Mouse (Mus musculus) mature B cell (primary cell): Measurements from ENCODE around the gene Tirap.

Experiments
- in situ Hi-C: fragments of 300-500 bp; cut with MboI; formaldehyde crosslinking; loops from 2 replicates; pipeline ENCODE4 v1.14.3; 2019

Tirap gene

DNA sequence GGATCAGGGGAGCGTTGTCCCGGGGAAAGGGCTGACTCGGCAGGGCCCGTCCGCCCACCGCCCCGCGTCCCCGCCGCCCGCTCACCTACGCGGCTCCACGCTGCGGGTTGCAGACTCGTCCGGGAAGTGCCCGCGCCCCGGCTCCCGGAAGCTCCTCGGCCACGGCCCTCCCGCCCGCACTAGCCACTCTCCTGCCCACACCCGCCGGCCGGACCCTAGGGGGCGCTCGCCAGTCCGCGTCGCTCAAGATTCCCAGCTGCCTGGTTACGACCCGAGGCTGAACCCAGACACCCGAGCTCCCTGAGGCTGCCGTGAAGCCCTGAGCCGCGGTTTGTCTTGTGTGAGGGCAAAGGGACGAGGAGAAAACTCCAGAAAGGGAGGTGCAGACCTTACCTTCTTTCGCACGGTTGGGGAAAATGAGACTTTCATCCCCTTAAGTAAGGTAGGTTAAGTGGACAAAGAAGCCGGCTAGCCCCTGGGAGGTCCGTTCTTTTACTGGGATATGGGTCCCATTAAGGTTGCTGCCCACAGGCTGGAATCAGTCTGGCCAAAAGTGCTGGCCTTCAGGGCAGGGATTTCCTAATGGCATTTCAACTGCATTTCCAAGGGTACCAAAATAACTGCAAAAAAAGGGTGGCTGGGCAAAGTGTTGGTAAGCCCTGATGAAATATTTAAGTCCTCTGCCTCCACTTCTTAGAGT lies at the start of gene Tirap, which contains the start of gene Srpr:
TSS of gene Tirap (minus strand) at position 520 of the 700 bp plus-strand sequence.
TSS of gene Srpr (plus strand) at position 404 of the 700 bp plus-strand sequence.
- in situ Hi-C loops = no loop called here

DNA sequence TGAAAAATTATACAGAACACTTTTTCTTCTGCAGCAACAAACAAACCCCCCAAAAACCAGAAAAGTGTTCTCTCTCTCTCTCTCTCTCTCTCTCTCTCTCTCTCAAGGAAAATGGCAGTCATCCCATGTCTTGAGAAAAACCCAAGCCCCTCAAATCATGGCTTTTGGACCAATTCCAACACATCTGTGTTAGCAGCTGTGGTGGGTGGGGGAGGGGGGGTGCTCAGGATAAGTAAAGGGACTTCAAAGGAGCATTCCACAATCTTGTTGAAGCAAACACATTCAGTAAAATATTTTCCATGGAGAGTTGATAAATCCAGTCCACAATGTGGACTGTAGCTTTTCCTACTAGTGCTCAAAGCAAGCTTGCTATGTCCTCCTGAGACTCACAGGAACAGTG lies 49.4 kb upstream of the Tirap start:
- in situ Hi-C loops = no loop called here

DNA sequence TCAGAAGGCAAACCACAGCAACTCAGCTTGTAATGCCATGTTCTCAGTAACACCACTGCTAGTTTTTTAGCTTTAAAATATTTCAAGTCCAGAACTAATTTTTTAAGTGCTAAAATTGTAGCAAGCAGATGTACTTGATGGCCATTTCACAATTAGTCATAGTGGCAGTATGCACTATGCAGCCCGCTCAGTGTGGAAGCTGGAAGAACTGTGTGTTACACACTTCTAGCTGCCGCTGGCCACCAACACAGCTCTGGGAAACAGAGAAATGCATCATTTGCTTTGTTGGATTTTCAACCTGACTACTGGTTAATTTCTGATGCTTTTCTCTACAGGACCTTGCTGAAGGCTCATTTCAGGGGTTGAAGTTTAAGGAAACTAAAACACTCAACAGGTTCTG lies 47.3 kb upstream of the Tirap start:
- in situ Hi-C loops = no loop called here

DNA sequence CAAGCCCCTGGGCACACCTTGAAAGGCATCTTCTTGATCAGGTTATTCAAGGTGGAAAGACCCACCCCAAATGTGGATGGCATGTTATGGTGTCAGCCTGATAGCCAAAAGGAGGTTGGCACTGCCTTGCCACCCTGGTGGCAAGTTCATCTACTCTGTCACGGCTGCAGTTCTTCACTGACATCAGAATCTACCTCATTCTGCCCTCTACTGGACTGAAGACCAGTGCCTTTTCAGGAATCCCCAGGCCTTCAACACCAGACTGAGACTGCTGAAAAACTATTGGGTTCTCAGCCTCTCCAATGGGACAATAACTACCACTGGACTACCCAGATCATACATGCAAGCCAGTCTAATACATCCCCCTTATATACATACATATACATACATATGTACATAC lies 39.6 kb upstream of the Tirap start:
- in situ Hi-C loops = no loop called here

DNA sequence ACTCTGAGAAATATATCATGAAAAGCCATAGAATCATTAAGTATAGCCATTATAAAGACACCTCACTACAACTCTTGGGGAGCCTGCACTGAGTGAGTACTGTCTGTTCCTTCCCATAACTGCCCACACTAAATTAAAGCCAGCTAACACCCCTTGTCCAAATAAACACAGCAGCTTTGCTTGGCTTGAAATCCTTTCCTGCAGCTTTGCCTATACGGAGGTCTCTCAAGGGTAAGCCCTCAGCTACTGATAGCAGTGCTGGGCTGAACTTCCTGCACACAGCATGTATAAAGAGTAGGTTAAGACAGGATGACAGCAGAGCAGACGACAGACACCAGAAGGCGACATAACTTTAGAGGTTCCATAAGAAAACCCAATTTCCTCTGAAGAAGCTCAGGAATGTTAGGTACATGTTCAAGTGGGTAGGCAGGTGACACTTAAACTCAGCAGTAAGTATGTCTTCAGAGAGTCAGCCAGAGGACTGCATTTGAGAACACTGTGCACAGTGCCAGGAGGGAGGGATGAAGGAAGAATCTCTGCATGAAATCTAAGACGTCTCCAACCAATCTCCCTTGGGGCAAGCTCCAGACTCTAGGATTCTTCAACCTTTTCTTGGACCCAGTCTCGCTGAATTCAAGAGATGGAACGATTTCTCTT lies 39.0 kb upstream of the Tirap start:
- in situ Hi-C loops = no loop called here

DNA sequence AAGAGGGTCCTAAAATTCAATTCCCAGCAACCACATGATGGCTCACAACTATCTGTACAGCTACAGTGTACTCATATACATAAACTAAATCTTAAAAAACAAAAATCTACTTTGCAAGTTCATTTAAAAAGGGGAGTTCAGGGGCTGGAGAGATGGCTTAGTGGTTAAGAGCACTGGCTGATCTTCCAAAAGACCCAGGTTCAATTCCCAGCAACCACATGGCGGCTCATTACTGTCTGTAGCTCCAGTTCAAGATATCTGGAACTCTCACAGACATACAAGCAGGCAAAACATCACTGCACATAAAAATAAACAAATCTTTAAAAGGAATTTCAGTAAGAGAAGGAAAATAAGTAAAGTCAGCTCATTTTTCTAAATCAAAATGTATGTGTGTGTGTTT lies 38.3 kb upstream of the Tirap start:
- in situ Hi-C loops = no loop called here

DNA sequence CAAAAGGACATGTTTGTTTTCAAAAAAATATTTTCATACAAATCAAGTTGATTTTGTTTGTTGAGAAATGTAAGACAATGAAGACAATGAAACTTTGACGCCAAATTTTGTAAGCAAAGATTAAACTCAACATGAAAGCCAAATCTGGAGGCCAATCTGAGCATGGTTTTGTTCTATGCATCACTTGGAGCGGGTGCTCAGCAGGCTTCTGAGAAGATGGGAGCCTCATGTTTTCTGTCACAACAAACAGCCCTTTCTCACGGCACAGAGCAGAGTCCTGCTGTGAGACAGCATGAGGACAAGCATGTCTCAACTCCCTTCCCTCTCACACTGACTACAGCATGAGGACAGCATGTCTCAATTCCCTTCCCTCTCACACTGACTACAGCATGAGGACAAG lies 35.9 kb upstream of the Tirap start:
- in situ Hi-C loops = no loop called here

DNA sequence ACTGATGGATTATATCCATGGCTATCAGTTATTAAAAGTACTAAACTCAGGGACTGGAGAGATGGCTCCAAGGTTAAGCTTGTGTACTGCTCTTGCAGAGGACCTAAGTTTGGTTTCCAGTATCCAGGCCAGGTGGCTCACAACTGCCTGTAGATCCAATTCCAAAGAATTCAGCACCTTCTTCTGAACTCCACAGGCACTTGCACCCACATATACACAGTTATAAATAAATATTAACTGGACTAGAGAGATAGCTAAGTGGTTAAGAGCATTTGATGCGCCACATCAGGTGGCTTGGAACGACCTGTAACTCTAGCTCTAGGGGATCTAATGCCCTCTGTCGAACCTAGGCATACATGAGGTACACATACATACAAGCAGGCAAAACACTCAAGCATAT lies 28.6 kb upstream of the Tirap start:
- in situ Hi-C loops = no loop called here

DNA sequence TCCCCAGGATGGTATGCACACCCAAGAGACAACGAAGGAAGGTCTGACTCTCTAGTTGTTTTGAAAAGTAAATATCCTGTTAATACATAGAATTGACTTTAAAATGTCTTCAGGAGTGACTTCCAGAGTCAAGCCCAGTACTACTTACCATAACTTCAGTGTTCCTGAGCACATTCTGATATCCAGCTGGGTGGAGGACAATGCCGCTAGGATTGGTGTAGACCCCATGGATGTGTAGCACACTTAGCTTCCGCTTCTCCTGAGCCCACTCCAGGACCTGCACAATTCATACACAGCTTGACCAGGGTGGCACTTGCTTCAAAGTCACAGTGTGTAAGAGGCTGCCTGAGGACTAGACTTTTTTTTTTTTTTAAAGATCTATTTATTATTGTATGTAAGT lies 23.4 kb upstream of the Tirap start:
- in situ Hi-C loops = no loop called here

DNA sequence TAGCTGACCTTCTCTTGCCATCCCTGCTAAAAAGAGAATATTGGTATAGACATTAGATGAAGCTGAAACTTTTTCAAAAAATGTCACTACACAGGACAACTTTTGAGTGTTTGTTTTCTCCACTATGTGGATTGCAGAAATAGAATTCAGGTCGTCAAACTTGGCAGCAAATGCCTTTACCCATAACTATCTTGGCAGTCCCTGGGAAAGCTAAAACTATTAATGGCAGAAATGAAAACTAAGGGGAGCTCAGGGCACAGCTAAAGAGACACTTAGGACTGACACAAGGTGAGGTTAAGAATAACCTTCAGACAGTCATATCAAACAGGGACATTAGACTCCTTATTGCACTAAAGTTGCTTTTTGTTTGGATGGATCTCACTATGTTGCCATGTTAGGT lies 17.9 kb upstream of the Tirap start:
- in situ Hi-C loops = no loop called here

DNA sequence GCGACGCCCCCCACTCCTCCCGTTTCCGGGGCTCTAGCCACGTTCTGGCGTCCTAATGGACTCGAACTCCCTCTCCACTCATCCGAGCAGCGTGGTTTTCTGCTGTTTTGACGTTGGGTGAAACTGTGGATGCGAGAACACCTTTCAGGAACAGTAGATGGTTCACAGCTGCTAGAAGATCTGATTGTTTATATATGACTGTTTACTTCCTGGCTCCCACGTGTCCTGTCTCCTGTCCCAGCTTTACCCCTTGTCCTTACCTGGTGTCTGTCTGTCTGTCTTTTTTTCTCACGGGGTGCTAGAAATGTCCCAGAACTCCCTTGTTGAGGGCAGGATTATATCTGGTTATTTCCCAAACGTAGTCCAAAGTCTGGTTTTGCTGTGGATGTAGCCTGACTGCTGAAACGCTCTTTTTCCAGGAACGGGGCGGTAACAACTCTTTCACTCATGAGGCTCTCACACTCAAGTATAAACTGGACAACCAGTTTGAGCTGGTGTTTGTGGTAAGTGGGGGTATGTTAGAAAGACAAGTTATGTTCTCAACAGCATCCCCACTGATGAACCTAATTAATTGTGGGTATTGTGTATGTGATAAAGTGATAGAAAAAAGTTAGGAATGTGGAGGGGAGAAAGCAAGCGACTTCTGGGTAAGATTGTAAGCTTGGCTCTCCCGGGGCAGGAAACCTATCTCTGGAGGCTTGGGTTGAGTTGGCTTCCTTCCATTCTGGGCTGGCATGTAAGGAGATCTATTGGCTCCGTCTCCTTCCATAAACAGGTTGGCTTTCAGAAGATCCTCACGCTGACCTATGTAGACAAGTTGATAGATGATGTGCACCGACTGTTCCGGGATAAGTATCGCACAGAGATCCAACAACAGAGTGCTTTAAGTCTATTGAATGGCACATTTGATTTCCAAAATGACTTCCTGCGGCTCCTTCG lies 11.8 kb upstream of the Tirap start:
- in situ Hi-C loops = no loop called here

DNA sequence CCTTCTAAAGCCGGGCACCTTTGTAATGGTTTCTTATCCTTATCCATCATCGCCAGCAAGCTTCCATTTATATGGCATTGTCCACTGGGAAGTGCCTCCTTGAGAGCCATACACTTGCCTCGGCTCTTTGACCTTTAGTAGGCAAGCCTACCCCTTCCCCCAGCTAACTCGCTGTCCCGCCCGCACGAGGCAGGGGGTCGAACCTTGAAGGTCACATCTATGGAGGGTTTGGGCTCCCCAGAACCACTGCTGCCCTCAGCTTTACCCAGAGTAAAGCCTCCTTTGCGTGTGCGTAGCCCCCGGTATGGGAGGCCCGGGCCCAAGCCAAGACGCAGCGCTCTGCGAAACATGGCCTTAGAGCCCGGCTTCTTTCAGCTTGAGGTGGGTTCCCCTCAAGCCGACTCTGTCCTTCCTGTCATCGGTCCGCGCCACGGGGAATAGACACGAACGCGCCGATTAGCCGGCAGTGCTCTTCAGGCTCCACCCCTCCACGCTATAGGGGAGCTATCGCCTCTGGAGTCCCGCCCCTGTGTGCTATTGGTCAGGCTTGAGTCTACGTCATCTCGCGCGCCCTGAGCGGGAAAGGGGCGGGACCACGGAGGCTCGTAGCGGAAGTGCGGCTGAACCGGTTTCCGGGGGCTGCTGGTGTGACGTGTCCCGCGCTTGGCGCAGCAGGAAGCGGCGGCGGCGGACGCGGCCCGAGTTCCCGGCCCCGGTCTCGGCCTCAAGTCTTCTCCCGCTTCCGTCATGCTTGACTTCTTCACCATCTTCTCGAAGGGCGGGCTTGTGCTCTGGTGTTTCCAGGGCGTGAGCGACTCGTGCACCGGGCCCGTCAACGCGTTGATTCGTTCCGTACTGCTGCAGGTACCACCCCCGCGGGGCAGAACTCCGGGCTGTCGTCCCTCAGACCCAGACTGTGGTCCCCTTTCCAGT lies 10.7 kb upstream of the Tirap start, which contains the start of gene Foxred1:
TSS of gene Foxred1 (minus strand) at position 514 of the 933 bp plus-strand sequence.
- in situ Hi-C loops = no loop called here

DNA sequence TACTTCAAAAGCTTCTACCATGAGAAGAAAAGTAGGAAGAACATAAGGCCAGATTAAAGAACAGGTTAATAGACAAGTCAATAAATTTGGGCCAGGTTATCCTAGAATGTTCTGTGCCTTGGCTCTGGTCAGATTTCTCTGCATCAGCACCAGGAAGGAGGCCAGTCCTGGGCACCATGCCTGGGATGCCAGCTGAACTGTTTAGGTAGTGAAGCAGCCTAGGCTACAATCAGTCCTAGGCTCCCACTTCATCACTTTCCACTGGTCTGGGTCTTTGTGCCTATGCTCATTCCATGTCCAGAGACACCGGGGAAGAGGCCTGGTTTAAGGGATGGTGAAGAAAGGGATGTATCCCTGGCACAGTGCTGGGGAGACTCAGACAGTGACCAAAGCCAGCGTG lies 4.3 kb upstream of the Tirap start:
- in situ Hi-C loops = no loop called here

DNA sequence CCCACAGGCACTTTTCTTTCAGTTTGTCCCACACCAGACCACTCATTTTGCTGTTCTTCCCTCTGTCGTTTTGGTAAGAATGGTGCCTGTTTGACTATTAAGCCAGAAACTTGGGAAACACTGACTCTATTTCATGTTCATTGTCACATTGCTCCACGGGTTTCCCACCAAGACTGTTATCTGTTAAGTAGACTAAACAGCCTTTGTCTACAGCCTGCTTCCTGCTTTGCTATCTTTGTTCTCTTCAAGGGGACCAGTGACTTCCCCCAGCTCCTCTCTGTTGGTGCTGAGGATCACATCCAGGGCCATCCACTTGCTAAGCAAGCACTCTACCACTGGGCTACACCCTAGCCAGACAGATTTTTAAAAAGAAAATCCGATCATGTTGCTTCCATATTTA lies 3.4 kb upstream of the Tirap start:
- in situ Hi-C loops = no loop called here

DNA sequence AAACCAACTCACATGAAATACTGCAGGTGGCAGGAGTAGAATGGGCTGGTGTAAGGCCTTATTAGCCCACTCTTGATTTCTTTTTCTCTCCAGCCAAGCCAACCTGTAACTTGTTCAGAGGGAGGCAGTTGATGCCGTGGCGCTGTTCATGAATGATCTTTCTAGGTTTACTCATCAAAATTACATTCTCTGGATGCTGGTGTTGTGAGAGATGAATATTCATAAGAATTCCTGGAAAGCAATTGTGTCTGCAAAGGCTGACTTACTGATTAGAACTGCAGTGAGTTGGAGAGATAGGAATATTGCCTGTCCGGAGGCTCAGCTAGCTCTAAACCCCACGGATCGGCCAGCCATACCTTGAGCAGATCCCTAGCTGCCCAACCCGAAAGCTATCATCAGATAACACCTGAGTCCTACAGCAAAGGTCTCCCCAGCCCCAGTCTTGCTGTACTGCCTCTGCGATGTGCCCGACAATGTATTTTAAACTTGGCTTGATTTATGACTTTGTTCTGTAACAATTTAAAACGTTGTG lies 504 bp upstream of the Tirap start:
- in situ Hi-C loops = no loop called here

DNA sequence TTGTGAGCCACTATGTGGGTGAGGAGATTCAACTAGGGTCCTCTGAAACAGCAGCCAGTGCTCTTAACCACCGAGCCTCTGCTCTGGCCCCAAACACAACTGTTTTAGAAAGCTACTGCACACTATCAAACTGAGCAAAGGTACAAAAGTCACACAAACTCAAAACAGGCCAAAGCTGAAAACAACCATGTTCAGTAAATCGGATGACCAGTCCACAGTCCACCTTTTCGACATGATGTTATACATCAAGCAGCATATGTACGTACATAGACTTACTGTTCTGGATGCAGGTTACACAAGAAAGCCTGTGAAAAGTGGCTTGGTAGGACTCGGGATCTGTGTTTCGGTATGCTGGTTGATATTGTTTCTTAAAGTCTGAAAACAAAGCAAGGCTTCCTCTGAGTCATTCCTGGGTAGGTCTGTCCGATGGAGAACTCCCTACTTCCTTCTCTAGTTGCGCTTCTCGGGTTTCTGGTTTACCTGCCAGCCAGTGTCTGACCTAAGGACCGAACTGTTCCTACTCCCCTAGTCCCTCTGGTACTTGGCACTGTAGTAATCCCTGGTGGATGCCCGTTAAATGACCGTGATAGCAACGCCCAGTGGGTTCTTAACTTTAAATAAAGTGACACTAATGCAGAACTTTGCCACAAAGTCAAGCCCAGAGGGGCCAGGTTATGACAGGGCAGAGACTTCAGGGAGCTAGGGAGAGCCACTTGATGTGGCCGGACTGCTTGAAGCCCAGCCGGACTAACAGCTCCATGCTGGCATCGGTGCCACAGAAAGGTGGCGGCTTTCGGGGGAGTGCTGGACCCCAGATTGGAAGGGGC lies 933 bp downstream of the Tirap start:
- in situ Hi-C loops = no loop called here

DNA sequence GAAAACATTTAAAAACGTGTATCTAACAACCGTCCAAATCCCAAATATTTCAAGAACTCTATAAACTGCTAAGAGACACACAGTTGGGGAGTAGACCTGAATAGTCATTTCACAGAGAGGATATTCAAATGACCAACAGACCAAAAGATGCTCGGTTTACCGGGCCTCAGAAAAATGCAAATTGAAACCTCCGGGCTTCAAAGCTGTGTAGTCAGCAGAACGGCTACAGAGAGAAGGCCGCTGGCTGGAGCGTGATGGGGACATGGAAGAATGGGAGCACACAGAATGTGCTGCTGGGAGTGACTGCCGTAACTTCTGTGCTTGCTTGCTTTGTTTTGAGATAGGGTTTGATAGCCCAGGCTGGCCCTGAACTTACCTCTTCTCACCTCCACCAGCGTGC lies 1.7 kb downstream of the Tirap start:
- in situ Hi-C loops = no loop called here

DNA sequence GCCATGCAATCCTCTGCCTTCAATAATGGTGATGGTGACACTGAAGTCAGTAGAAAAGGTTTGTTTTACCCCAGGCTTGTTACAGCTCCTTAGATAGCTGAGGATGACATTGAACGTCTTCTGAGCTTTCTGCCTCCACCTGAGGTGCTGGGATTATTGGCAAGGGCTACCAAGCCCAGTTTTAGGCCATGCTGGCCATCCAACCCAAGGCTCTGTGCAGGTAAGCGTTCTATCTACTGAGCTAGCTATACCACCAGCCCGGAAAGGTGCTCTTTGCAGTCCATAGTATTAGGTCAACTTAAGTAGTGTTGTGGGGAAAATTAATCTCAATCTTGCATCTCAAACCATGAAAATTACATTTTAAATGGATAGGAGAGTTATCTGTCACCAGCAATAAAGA lies 2.5 kb downstream of the Tirap start:
- in situ Hi-C loops = no loop called here

DNA sequence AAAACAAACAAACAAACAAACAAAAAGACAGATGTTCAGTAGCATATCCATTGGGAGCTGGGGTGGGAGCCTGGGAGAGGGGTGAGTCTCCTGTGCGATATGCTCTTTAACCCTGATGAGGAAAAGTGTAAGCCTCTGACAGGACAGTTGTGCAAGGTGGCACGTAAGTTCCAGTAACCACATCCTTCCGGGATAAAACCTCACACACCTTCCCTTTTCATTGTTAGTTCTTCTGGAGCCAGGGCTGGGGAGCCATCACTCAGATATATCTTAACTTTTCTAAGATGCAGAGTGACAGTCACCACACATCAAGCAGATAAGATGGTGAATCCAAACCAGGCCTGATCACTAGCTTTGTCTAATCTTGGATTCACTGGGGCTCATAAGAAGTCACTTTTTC lies 6.0 kb downstream of the Tirap start:
- in situ Hi-C loops = no loop called here

DNA sequence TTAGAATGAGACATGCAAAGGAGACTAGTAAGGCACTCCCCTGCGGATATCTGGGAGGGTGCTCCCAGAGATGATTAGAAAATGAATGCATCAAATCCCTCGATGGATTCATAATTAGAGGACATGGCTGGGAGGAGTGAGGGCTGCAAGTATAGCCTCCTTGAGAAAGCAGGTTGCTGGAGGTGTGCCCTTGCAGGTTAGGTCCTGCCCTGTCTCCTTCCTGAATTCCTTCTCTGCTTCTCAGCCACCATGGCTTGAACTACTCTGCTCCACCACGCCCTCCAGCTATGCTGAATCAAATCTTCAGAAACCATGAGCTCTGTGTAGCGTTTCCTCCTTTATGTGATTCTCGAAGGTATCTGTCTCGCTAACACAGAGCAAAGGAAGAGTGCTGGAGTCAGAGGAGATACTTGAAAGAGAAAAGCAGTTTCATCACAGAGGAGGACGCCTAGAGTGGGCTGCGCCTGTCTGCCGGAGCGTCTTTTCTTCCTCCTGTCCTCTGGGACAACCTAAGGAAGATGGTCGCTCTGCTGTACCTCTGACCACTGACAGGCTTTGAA lies 7.0 kb downstream of the Tirap start:
- in situ Hi-C loops = no loop called here
